Mouse (Mus musculus) yolk sac, embryonic 10.5 days (tissue): ENCODE data around the gene Cdkn2aipnl.
A peak's percentile ranks its signal among the peaks of the same experiment; 100 is the strongest.

ENCODE experiments used
- DNase-seq: peaks from one replicate; pipeline ENCODE4 v3.0.0-alpha.2; 2017; ENCODE audit warnings: low spot score

The Cdkn2aipnl gene

GRCm38 (mm10) chr11:51967443-51968401 is at the start of gene Cdkn2aipnl:
Gene Cdkn2aipnl (plus strand): TSS chr11:51967661.
- DNase-seq = peak; percentile 91

DNA sequence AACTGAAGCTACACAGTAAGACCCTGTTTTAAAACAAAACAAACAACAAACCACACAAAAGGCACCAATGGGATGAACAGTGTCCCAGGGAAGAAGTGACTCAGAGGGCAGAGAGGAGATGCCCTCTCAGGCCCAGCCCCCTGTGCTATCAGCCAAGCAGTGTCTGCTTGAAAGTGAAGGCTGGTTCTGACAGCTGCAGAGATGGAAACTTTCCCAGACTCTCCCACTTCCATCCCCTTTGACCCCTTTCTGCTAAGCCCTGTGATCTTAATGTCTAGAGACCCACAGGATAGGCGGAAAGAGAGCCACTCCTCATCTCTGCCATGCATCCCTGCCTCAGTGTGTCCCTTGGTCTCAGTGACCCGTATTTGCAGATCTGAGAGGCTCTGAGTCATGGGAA is 49.5 kb upstream of the Cdkn2aipnl start:
- DNase-seq = no peak

- DNase-seq = no peak
Measured at GRCm38 (mm10) chr11:51918576-51918975, 48.9 kb upstream of the Cdkn2aipnl start.

GRCm38 (mm10) chr11:51921355-51922125 is 45.9 kb upstream of the Cdkn2aipnl start:
- no peak for DNase-seq

DNA sequence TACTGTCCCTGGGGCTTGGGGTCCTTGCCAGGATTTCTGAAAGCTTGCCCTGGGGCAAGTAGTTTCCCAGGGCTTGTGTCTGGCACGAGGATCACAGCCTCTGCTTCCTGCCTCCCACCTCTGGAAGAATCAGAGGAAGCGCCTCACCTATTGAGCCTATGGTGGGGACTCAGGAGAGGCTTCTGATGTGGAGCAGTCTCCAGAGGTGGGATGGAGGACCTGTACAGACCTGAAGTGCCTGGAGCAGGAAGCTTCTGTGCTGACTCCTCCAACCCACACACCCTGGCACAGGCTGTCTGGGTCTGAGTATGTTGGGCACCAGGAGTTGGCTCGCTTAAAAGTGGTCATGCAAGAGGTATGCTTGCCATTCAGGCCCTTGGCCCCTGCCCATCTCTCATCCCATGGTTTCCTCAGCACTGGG is 45.0 kb upstream of the Cdkn2aipnl start:
- no peak for DNase-seq

- no peak for DNase-seq
Measured at GRCm38 (mm10) chr11:51925595-51925994, 41.9 kb upstream of the Cdkn2aipnl start.

DNA sequence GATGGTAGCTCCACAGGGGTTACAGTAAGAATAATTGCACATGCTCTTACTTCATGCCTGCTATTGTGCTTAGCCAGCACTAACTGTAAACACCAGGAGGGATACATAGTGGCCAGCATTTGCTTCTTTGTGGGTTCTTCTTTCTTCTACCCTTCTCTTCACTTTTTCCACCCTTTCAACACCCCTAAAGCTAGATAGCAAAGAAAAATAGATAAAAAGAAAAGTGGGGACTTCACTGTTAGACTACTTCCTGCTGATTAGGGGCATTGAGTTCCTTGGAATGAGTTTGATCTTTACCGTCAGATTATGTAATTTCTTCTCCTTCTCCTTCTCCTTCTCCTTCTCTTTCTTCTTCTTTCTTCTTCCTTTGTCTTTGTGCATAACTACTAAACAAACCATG is 41.1 kb upstream of the Cdkn2aipnl start:
- no peak for DNase-seq

- no peak for DNase-seq
Measured at GRCm38 (mm10) chr11:51927106-51927505, 40.4 kb upstream of the Cdkn2aipnl start.

DNA sequence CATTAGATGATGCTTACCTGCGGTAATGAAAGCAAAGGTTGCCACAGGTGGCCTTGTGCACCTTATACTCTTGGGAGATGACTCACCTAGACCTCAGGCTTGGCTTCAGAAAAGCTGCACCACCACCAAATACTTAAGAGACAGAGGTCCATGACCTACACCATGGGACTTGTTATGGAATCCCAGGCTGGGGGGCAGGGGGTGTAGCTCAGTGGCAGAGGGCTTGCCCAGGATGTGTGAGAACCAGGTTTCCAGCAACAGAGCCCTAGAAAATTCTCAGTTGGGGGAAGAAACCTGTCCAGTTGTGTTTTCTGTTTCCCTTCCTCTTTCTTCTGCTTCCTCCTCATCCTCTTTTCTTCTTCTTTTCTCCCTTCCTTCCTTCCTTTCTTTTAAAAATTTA is 36.3 kb upstream of the Cdkn2aipnl start:
- no peak for DNase-seq

GRCm38 (mm10) chr11:51931790-51932189 is 35.7 kb upstream of the Cdkn2aipnl start:
- no peak for DNase-seq

DNA sequence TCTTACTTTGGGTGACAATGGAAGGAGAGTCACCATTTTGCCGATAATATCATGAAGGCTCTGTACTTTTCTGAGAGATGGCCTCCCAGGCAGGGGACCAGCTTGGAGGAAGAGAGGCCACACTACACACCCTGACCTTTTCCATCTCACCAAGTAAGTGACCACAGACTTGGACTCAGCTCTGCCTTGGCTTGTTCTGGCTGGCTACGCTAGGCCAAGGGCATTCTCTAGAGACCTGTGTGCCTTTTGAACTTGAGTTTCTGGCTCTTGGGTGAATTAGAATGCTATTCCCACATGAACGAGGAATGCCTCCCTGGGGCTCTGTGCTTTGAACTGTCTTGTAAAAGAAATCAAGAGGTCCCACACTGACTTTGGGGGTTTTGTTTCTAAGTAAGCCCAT is 33.2 kb upstream of the Cdkn2aipnl start:
- DNase-seq = no peak

GRCm38 (mm10) chr11:51935636-51936434 is 31.6 kb upstream of the Cdkn2aipnl start:
- no peak for DNase-seq

GRCm38 (mm10) chr11:51937361-51937781 is 30.1 kb upstream of the Cdkn2aipnl start:
- DNase-seq = no peak

- DNase-seq = peak; percentile 13
Measured at GRCm38 (mm10) chr11:51938817-51939589, 28.5 kb upstream of the Cdkn2aipnl start.

DNA sequence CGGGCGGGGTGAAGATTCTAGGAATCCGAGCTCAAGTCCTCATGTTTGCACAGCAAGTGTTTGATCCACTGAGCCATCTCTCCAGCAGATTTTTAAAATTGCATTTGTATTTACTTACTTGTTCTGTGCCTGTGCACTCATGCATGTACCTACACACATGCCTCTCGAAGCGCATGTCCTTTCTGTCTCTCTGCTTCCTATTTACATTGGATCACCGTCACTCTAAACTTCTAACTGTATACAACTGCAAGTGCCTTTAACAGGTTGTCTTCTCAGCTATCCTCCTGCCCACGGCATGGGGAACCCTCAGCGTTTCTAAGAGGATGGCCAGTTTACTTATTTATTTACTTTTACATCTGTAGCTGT is 27.9 kb upstream of the Cdkn2aipnl start:
- no peak for DNase-seq

DNA sequence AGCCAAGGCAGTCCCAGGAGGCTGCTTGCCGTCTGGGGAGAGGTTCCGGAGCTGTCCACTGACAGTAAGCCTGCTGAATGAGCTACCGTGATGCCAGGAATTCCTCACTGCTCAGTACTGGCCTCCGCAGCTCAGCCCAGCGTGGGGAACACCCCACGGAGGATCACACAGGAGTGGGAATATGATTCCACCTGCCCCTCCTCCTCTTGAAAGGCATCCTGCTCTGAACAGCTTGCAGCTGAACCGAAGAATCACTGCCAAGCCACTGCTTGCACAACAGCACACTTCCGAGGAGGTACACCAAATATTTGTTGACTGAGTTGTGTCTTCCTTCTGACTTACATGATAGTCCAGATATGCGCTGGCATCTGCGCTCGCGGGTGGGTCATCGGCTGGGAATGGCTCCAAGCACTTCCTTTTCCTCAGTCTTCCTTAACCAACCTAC is 26.9 kb upstream of the Cdkn2aipnl start:
- DNase-seq = no peak

DNA sequence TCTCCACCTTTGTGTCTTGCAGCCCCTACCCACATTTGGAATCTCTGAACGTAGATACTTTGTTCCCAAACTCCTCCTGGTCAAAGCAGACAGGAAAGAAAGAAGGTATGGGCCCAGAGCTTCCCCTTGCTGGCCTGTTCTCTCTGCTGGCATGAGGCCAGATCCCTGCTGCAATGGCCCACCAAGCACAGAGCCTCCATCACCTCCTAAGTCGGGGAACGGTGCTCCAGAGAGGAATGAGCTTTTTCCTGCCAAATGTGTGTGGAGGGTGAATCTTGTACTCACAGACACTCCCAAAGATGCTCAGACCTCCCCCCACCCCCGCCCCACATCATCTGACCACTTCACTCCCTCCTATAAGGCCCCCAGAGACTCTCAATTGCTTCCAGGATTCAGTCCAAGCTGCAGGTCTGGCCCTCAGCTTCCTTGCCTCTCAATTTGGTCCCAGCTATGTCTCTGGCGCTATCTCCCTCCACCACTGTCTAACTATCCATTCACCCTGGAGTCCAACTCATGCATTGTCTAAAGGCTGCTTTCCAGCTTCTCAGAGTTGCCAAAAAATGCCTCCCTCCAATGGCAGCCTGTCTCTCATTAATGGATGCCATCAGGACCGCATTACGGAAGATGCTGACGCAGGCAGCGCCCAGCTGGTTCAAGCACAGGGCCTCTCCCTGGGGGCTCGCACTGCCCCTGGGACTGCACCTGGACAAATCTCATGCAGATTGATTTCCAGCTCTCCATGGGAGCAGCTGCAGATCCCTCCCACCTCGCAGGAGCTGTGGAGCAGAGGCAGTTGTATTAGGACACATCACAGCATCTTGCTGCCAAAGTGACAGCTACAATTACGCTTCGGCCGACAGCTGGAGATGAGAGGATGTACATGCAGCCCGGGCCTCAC is 24.6 kb upstream of the Cdkn2aipnl start:
- no peak for DNase-seq

DNA sequence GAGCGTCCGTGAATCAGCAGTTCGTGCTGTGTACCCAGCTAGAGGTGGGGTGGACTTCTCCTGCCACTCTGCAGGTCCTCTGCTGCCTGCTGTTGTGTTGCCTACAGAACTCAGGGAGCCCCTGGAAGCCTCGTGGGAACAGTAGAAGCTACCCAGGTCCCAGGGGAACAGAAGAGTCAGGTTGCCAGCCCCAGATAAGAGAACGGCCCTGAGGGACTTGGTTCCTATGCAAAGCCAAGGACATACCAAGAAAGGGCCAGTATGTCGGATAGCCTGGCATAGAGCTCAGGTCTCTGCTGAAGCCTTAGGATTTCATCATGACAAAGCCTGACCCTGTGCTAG is 24.0 kb upstream of the Cdkn2aipnl start:
- no peak for DNase-seq

DNA sequence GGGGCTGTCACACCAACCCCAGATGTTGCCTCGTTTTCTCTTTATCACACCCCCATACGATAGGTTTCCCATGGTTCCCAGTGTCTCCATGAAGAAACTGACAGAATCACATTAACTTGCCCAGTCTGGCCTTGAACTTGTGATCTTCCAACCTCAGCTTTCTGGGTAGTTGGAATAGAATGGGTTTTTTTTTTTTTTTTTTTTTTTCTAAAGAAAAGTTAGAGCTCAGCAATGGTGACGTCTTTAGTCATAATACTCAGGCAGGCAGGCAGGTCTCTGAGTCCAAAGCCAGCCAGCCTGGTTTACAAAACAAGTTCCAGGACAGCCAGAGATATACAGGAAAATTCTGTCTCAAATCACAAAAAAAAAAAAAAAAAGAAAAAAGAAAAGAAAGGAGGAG is 23.2 kb upstream of the Cdkn2aipnl start:
- no peak for DNase-seq

DNA sequence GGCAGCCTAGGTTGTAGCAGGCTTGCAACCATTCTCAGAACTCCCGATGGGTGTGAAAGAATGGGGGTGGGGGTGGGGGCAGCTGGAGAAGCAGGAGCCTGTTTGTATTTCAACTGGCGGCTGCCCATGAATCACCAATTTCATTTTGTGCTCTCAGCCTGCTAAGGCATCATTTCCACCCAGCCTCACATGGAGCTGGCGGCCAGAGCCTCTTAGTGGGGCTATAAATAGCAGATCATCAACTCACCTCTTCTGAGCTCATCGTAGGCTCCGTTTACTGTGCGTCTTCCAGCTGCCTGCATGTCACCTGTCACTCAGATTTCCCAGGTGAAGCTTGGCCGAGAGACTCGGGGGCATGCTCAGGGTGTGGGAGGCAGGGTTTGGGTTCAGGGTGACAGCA is 21.9 kb upstream of the Cdkn2aipnl start:
- no peak for DNase-seq
